Mouse (Mus musculus): ENCODE results near the gene Ssr2.
A peak's percentile ranks its signal among the peaks of the same experiment; 100 is the strongest.

Ssr2 gene

GRCm38 (mm10) chr3:88541622-88542401 lies 33.9 kb upstream of the Ssr2 start:
- no peak for DNase-seq (ENCODE audit: extremely low spot score, low read depth, low spot score)

DNA sequence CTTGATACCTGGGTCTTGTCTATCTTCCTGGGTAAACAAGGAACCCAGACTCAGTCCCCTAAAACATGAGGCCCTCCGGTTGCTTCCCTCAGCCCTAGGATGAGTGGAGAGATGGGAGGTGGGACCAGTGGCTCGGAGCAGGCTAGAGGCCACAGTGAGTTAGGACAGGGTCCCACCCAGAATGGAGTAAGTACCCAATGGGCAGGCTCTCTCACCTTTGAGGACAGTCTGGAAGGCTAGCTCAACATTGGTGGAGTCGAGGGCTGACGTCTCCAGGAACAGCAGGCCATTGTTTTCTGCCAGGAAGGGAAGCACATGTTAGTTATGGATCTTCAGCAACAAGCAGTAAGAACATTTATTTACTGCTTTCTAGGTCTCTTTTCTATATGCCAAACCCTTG lies 33.2 kb upstream of the Ssr2 start:
- no peak for DNase-seq (ENCODE audit: extremely low spot score, low read depth, low spot score)

DNA sequence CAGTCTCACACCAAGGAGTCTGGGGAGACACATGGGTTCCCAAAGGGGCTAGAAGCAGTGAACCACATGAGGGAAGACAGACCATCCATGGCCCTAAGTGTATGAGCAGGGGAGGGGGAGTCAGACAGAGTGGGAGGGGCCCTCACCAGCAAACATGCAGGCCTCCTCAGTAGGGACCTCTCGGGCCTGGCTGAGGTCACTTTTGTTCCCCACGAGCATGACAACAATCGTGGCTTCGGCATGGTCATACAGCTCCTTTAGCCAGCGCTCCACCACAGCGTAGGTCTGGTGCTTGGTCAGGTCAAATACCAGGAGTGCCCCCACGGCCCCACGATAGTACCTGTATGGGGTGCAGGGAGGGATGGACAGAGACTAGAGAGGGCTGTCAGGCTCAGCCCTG lies 32.5 kb upstream of the Ssr2 start:
- DNase-seq (ENCODE audit: extremely low spot score, low read depth, low spot score): no peak

DNA sequence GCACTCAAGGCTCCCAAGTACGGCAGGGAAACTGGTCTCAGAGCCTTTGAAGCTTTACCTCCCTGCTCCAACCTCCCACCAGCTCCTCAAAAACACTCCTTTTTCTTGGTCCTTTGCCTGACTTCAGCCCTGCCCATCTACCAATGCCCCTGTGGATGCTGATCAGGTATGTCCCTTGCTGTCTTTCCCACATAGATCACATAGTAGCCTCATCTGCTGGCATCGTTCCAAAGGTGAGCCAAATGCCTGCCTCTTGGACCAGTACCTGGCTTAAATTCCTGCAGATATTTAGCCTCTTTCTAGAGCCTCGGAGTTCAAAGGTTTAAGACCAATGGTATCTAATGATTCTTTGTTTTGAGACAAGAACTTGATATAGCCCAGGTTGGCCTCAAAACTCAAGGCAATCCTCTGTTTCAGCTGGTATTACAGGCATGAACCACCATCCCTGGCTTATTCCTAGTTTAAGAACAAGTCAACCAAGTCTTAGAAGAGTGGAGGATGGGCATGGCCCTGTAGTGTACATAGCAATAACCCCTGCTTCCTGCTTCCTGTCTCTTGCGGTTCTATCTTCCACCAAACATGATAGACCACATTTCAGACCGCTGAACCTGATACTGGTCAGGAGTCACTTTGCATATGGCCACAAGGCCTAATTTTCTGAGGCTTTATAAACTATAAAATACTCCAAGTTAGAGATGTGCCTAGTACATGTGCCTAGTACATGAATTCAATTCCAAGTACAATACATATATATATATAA lies 31.8 kb upstream of the Ssr2 start:
- no peak for DNase-seq (ENCODE audit: extremely low spot score, low read depth, low spot score)

DNA sequence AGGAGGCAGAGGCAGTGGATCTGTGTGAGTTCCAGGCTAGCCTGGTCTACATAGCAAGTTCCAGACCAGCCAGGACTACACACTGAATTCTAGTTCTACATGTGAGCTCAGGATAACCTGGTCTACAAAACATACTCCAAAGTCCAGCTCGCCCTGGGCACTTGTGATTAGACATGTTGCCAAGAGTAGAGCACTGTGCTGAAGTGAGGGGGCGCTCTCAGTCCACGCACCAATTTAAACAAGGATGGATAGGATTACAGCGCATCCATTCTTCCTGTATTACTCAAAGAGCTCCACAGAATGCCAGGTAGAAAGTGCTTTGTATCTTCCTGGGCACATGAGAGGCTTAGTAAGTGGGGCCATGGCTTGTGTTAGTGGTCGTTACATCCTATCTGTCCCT lies 31.2 kb upstream of the Ssr2 start:
- DNase-seq (ENCODE audit: extremely low spot score, low read depth, low spot score): no peak

DNA sequence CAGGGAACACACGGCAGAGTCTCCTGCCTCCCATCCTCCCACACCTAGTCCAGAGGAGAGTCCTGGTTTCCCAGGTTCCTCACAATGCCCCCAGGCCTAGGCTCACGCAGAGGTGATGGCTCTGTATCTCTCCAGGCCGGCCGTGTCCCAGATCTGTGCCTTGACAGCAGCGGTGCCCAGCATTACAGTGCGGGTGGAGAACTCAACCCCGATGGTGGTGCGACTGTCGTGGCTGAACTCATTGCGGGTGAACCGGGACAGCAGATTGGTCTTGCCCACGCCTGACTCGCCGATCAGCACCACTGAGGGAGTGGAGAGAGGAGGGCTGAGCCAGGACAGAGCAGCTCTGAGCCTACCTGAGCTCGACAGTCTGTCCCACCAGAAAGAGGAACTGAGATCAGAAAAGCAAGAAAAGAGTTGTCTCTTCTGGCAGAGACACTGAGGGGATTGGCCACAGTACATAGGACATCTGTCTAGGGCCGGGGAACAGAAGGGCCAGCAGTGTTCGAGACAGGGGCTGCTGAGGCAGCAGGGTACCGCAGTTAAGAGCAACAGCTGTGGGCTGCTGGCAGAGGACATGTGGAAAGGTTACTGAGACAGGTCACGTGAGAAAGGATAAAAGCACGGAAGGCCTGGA lies 30.6 kb upstream of the Ssr2 start:
- DNase-seq (ENCODE audit: extremely low spot score, low read depth, low spot score): no peak

DNA sequence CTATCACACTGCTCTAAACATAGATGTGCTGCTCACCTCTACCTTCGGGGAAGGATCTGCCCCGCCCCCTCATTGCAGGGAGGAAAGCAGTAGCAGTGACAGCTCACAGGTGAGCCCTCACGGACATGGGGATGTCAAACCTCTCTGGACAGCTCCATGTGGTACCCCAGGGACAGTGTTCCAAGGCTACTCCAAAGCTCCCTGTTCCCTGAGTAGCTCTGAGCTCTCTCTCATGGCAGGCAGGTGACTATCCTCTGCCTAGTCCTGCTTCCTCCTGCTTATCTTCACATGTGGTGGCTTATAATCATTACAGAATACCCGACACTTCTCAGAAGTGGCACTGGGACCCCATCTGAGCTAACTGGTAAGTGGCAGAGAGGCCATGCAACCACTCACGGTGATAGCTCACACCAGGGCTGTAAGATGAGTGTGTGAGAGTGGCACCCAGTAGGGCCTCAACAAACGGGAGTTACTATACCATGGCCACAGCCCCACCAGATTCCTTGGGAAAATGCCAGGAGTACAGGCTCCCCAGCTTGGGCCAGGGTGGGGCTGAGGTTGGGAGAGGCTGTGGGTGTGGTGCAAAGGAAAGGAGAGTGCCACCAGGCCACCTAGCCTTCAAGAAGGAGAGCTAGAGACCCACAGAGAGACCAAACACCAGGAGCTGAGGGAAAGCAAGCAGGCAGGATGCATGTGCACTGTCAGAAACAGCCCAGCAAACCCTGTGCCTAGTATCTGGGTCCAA lies 28.8 kb upstream of the Ssr2 start:
- no peak for DNase-seq (ENCODE audit: extremely low spot score, low read depth, low spot score)

DNA sequence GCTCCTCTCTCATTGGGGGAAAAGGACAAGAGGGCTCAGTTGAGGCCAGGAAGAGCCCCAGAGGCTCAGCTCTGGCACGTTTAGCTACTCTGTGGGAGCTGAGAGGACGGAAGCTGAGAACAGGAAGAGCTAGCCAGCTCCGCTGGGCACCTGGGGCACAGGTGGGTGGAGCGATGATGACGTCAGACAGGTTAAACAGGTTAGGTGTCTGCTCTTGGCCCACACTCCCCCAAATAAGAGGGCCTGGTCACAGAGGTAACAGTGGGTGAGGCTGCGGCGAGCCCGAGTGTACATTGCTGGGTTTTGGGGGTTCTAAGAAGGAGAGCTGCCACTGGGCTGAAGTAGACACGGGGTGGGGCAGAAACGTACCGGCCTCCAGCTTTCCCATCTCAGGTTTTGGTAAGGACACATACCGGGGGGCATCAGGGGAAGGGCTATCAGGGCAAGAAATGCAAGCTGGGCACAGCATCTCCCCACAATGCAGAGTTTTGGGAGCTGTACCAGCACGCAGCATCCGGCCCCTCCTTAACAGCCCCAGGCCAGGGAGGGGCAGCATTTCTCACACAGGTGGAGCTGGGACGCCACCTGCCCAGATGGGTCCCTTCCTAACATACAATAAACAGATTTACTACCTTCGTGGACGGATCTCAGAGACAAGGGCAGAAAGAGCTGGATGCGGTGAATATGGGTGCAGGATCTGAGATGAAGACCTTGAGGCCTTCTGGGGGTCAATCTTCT lies 27.3 kb upstream of the Ssr2 start, which contains the start of gene Rab25:
Gene Rab25, minus strand, starts transcription at position 121 of the 738 bp plus-strand sequence.
- no peak for DNase-seq (ENCODE audit: extremely low spot score, low read depth, low spot score)

DNA sequence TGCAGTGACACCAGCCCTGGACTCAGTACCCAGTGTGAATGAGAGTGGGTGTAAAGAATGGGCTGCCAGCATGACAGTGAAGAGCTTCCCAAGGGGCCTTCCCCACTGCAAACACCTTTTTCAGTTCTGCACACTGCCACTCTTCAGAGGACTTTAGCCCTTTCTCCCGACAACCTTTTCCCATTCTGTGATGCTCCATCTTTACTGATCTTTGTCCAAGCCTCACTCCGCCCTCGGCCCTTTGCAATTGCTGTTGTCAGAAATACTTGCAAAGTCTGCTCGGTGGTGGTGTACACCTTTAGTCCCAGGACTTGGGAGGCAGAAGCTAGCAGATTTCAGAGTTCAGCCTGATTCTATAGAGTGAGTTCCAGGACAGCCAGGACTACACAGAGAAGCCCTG lies 24.1 kb upstream of the Ssr2 start:
- no peak for DNase-seq (ENCODE audit: extremely low spot score, low read depth, low spot score)

- DNase-seq (ENCODE audit: extremely low spot score, low read depth, low spot score): no peak
Observed at GRCm38 (mm10) chr3:88552082-88552645, 23.5 kb upstream of the Ssr2 start.

GRCm38 (mm10) chr3:88552676-88553524 lies 22.8 kb upstream of the Ssr2 start, which contains the start of gene Lamtor2:
Gene Lamtor2 (minus strand): TSS chr3:88553074.
- DNase-seq (ENCODE audit: extremely low spot score, low read depth, low spot score): peak; percentile 97

DNA sequence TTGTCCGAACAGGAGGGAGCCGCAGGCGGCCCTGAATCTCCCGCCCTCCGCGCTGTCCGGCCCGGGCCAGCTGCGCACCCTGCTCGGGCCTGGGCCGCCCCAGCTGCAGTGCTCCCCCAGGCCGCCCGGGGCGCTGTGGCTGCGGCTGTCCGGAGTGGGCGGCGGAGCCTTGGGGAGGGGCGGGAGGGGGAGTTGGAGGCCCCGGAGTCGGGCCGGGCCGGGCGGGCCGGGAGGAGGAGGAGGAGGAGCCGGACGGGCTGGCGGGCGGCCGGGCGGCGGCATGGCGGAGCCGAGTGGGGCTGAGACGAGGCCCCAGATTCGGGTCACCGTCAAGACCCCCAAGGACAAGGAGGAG lies 22.2 kb upstream of the Ssr2 start, which contains the start of gene Ubqln4:
Gene Ubqln4, plus strand, starts transcription at position 234 of the 355 bp plus-strand sequence.
- no peak for DNase-seq (ENCODE audit: extremely low spot score, low read depth, low spot score)

- DNase-seq (ENCODE audit: extremely low spot score, low read depth, low spot score): no peak
Observed at GRCm38 (mm10) chr3:88553880-88554586, 21.6 kb upstream of the Ssr2 start.

GRCm38 (mm10) chr3:88555069-88555605 lies 20.5 kb upstream of the Ssr2 start:
- DNase-seq (ENCODE audit: extremely low spot score, low read depth, low spot score): no peak

- no peak for DNase-seq (ENCODE audit: extremely low spot score, low read depth, low spot score)
Observed at GRCm38 (mm10) chr3:88555731-88556130, 19.9 kb upstream of the Ssr2 start.

DNA sequence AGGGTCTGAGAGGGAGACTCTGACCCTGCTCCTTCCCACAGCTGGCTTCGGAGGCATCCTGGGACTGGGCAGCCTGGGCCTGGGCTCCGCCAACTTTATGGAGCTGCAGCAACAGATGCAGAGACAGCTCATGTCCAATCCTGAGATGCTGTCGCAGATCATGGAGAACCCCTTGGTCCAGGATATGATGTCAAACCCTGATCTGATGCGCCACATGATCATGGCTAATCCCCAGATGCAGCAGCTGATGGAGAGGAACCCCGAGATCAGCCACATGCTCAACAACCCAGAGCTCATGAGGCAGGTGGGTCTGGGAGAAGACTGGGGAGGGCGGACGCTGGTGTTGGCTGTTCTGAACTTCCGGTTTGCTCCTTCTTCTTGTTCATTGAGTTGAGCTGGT lies 19.1 kb upstream of the Ssr2 start:
- DNase-seq (ENCODE audit: extremely low spot score, low read depth, low spot score): no peak

DNA sequence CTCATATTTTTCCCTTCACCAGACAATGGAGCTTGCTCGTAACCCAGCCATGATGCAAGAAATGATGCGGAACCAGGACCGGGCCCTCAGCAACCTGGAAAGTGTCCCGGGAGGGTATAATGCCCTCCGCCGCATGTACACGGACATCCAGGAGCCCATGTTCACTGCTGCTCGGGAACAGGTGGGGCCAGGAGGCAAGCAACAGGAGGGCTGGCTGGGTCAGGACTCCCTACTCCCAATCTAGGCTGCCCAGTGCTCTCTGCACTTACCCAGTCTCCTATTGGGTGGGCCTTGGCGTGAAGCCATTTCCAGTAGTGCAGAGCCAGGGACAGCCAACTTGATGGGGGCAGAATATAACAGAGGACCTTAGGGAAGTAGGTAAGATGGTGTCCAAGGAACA lies 16.1 kb upstream of the Ssr2 start:
- DNase-seq (ENCODE audit: extremely low spot score, low read depth, low spot score): no peak

- DNase-seq (ENCODE audit: extremely low spot score, low read depth, low spot score): no peak
Observed at GRCm38 (mm10) chr3:88561989-88562388, 13.7 kb upstream of the Ssr2 start.
